Mouse (Mus musculus) B cell, adult 2 months (primary cell): ENCODE results near the gene Gm47959.
"Not testable (repeated sequence)": the region's sequence is repeated elsewhere in the genome, so short reads cannot be mapped to it uniquely, and the experiment has no call there.

Experiments
- DNase-seq, 2 experiments: peaks; one replicate each; pipeline ENCODE4 v3.0.0; 2022

Gene Gm47959

GRCm38 (mm10) chr1:83000306-83000705 is at the start of gene Gm47959:
Gm47959 (plus strand) TSS chr1:83000548.
- DNase-seq: not testable (repeated sequence)

- not testable (repeated sequence) for DNase-seq
Observed at GRCm38 (mm10) chr1:82955913-82956312, 44.4 kb upstream of the Gm47959 start, which contains the start of gene Gm7544. Gm7544 (minus strand) TSS chr1:82956013.

GRCm38 (mm10) chr1:82959870-82960385 is 40.4 kb upstream of the Gm47959 start, which contains the start of gene Gm47955:
Gm47955 (plus strand) TSS chr1:82960286.
- DNase-seq: no peak

- DNase-seq: no peak
Observed at GRCm38 (mm10) chr1:82966413-82966812, 33.9 kb upstream of the Gm47959 start.

- DNase-seq: no peak
Observed at GRCm38 (mm10) chr1:82972046-82972445, 28.3 kb upstream of the Gm47959 start.

- DNase-seq: no peak
Observed at GRCm38 (mm10) chr1:82973244-82973643, 27.1 kb upstream of the Gm47959 start.

- no peak for DNase-seq
Observed at GRCm38 (mm10) chr1:82973901-82974300, 26.4 kb upstream of the Gm47959 start.

- no peak for DNase-seq
Observed at GRCm38 (mm10) chr1:82974342-82974741, 26.0 kb upstream of the Gm47959 start.

GRCm38 (mm10) chr1:82975750-82976149 is 24.6 kb upstream of the Gm47959 start:
- no peak for DNase-seq

GRCm38 (mm10) chr1:82977840-82978239 is 22.5 kb upstream of the Gm47959 start:
- DNase-seq: no peak

GRCm38 (mm10) chr1:82986738-82987137 is 13.6 kb upstream of the Gm47959 start:
- DNase-seq: no peak

- DNase-seq: peak; percentile 14 to 34
Observed at GRCm38 (mm10) chr1:82987530-82988198, 12.7 kb upstream of the Gm47959 start.

GRCm38 (mm10) chr1:82991062-82991461 is 9.3 kb upstream of the Gm47959 start:
- DNase-seq: no peak

GRCm38 (mm10) chr1:82991596-82991995 is 8.8 kb upstream of the Gm47959 start:
- no peak for DNase-seq

- DNase-seq: no peak
Observed at GRCm38 (mm10) chr1:82992093-82992492, 8.3 kb upstream of the Gm47959 start.

GRCm38 (mm10) chr1:82993947-82994346 is 6.4 kb upstream of the Gm47959 start:
- DNase-seq: no peak

GRCm38 (mm10) chr1:83006218-83007179 is 6.2 kb downstream of the Gm47959 start:
- DNase-seq: no peak

- no peak for DNase-seq
Observed at GRCm38 (mm10) chr1:83007471-83007870, 7.1 kb downstream of the Gm47959 start.

GRCm38 (mm10) chr1:83014477-83014876 is 14.1 kb downstream of the Gm47959 start:
- no peak for DNase-seq

- DNase-seq: no peak
Observed at GRCm38 (mm10) chr1:83015329-83015879, 15.1 kb downstream of the Gm47959 start.

GRCm38 (mm10) chr1:83016556-83016955 is 16.2 kb downstream of the Gm47959 start:
- DNase-seq: no peak

- no peak for DNase-seq
Observed at GRCm38 (mm10) chr1:83031950-83032349, 31.6 kb downstream of the Gm47959 start.

GRCm38 (mm10) chr1:83032508-83032907 is 32.2 kb downstream of the Gm47959 start:
- no peak for DNase-seq
